Mouse (Mus musculus) right cerebral cortex, adult 2 months (tissue): Measurements from ENCODE around the gene Ispd.

Source experiments
- DNase-seq, 2 experiments: peaks; one replicate each; pipeline ENCODE4 v3.0.0; 2021 to 2022; ENCODE audit warnings: low spot score in 2 of 2

Gene Ispd

DNA sequence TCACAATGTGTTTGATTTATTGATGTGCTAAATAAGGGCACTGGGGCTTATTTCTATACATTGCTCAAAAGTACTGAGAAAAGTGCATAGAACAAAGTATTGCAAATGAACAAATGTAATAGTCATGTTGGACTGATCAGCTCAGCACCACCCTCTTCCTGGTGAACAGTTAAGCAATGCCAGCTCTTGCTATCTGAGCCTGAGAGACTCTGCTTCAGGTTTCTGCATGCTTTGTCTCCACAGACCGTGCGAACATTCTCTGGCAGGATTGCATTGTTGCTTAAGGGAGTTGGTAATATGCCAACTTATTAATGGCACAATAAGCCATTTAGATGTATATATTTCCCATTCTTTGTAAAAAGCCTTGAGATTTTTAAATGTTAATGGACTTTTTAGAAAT lies 182.9 kb downstream of the Ispd start:
- no peak for DNase-seq

DNA sequence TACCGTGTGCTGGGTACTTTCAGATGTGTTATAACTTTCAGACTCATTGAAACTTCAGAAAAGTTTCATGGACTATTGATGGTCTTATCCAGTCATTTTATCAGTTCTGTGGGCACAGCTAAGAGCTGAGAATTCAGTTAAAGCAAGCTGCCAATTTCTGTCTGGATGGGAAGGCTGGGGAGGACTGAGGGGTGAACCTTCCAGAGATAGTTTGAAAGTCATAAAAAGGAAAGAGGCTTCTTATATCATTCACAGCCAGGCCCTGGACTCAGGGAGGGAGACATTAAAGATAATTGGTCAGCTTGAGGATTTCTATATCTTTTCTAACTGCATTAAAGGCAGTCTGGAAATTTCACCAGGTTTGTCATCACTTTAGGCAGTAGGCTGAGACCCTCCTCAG lies 185.7 kb downstream of the Ispd start:
- no peak for DNase-seq

DNA sequence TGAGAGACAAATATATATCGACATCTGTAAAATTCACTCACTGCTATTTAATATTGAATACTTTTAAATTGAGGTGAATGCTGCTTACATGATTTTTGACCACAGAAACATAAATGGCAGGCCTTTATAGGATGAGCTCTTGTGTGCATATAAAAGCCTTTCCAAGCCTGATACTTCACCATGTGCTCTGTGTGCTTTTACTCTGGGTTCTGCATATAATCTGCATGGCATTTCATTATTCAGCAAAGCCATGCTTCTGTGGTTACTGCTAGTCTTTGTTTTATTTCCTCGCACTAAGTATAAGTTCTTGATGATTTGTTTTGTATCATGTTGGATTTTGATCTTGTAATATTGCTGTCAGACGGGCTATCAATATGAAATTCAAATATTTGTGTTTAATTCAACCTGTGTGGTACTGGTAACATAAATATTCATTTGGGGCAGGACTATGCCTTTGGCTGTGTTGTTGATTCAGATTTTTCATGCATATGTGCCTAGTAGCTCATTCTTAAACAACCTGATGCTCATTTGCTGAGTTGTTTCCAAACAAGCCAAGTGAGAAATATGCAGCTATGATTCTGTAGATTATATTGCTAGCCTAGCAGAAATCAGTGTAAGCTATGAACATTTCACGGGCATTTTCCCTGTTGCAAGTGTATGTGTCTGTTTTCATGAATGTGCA lies 189.3 kb downstream of the Ispd start:
- DNase-seq, result no peak

DNA sequence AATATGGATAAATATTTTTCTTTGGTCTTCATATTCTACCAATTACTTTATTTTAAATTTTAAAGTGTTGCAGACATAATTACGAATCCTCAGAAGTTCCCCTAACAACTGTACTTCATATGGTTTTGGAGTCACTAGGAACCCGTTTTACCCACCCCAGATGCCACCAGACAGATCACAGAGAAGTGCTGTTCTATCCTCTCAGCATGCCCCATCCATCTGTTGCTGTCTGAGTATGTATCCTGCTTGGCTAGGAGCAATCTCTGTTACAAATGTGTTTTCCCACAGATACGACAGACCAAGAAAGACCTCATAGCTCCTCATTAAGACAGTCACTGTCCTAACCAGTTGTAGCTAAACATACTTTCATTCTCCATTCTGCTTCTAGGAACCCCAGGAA lies 203.6 kb downstream of the Ispd start:
- DNase-seq, result no peak

DNA sequence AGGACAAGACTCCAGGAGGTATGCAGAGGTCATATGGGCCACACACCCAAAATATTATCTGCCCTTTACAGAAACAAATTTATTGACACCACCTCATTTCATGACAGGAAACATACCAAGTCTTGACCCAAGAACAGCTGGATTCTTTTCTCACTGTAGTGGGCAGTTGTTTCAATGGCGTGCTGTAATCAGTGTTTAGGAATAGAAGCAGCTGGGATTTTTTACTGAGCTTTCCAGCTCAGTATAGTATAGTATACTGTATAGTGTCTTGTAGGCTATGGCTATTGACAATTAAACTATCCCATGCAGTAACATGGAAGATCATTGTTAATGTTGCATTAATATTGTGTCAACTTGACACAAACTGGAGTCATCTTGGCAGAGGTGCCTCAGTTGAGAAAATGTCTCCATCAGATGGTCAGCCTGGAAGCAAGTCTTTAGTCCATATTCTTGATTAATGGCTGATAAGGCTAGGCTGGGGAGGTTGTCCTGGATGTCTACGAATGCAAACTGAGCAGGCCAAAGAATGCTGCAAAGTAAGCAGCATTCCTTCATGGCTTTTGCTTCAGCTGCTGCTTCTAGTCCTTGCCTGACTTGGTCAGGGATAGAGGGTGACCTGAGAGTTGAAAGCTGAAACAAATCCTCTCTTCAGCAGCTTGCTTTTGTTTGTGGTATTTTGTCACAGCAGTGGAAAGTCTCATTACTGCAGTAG lies 216.4 kb downstream of the Ispd start:
- DNase-seq, result no peak

DNA sequence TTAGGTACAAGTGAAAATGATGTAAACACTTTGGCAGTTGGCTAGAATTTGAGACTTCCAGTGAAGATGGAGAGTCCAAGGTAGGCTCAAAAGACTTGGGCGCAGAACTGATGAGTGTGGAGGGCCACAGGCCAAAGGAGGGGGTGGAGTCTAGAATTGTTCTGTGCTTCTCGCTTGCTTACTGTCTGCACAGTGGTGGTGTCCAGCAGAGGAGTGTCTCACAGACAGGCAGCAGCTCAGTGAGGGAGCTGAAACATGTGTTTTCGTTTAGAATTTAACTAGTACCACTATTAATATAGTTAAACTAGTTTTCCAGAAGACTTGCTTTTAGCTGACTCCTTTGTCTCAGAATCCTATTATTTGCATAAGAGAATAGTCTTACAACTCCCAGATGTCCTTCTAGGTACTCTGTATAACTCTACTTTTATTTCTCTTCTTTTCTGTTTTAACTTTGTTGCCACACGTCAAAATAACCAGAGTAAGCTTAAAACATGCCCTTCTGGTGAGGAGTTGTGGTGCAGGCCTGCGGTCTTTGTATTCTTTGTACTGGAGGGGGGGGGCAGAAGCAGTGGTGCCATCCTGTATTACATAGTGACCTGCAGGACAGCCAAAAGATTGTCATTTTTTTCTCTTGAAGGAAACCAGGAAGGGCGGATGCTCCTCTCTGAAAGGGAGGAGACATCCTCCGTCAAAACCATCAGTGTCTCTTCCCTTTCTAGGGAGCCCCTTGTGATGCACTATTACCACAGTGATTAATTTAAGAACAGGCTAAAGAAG lies 240.9 kb downstream of the Ispd start:
- DNase-seq, result no peak

DNA sequence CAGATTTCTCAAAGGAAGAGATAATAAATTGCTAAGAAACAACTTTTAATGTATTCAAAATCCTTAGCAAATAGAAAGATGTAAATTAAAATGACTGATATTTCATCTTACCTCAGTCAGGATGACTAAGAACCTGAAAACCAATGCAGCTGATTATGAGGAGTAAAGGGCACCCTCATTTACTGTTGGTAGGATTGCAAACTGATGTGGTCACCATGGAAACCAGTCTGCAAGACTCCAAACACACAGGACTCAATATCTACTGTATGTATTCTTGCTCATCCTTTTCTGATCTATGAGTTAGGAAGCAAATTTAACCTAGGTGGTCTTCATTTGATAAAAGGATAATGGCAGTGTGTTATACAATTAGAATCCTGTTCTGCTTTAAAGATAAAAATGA lies 246.0 kb downstream of the Ispd start:
- DNase-seq, result no peak

DNA sequence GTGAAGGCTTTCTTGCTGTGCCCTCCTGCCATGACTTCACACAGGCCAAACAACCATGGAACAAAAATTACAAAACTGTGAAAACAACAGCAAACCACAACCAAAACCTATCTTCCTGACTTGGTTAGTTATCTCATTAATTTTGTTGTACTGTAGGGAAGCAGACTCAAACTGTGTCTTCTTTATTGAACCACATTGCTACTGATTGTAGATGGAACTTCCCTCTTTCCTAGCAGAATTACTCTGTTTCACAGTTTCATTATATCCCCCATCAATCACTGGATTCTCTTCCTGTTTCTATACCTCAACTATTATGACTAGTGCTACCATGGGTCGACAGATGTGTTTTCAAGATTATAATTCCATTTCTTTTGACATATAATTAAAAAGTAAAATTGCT lies 251.2 kb downstream of the Ispd start:
- DNase-seq, result no peak

DNA sequence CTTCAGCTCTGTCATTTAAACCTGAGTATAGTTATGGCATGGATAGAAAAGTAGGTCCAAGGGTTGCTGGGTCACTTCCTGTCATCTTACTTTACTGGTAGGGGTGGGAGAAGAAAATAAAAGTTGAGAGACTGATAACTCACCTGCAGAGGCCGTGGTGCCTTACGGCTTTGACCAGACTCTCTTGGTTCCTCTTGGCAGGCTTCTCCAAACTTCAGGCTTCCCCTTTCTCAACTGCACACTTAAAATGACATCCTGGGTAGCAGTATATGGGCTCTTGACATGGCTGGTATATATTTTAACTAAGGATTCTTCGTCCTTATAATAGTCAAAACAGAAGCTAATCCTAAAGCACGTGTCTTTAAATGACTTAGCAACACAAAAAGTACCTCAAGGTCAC lies 266.3 kb downstream of the Ispd start:
- DNase-seq, result no peak

DNA sequence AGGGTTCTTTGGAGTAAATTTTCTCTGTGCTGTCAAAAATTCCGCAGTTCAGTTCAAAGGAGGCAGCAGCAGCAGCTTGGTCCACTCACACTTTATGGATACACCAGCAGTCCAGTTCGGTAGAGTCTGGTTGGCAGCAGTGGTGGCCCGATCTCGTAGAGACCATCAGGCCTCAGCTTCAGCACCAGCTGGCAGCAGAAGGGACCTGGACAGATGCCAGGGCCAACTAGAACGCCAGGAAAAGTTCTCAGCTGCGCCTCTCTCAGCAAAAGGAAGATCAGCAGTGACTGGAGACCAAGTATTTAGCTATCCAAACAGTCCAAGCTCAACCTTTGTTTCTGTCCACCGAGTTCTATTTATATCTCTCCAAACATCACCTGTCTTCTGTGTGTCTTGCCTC lies 281.2 kb downstream of the Ispd start:
- peak; percentile 10 to 35 for DNase-seq

DNA sequence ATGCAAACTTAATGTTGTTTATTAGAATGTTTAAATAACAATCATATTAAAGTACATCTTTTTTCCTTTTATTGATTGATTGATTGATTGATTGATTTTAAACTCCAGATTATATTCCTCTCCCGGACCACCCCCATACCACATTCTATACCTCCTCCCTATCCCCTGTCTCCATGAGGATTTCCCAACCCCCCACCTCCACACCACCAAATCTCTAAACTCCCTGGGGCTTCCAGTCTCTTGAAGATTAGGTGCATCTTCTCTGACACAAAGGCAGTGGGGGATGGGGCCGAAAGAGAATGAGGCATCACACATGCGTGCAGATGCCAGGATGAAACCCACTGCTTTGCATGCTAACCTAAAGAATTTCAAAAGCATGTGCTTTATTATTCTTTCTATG lies 283.5 kb downstream of the Ispd start:
- no peak for DNase-seq

DNA sequence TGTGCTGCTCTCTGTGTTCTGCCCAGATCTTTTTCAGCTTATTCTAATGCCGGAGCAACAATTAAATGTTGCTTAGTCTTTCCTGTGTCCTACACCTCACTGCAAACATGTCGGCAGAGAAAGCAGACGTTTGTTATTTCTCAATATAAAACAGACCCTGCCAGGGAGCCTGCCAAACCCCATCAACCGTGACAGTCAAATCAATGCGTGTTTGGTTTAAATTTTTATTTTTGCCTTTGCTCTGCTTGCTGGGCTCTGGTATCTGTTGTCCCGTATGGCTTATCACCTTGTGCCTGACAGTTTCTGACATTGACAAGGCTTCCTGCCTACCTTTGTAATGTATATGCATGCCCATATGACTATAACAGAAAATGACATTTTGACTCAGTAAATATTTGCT lies 285.5 kb downstream of the Ispd start:
- no peak for DNase-seq

DNA sequence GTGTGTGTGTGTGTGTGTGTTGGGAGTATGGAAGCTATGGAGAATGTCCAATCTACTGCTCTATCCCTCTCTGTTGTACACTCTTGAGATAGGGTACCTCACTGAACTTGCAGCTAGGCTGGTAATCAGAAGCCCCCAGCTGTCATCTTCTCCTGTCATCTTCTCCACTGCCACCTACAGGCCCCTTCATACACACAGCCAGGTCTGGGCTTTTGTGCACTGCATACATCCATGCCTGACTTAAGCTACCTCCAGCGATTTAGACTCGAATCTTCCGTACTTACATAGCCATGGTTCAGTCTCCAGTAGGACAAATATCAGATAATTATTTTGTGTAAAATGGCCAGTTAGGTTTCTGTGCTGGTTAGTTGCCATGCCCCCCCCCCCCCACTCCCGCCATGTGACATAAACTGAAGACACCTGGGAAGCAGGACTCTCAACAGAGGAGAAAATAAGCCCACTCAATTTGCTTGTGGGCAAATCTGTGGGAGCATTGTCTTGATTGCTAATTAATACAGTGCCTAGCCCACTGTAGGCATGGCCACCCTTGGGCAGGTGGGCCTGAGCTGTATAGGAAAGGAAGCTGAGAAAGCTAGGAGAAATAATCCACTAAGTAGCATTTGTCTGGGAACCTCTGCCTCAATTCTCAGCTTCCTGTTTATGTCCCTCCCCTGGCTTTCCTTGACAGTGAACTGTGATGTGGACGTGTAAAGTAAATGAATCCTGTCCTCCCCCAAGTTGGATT lies 289.1 kb downstream of the Ispd start:
- DNase-seq, result no peak

DNA sequence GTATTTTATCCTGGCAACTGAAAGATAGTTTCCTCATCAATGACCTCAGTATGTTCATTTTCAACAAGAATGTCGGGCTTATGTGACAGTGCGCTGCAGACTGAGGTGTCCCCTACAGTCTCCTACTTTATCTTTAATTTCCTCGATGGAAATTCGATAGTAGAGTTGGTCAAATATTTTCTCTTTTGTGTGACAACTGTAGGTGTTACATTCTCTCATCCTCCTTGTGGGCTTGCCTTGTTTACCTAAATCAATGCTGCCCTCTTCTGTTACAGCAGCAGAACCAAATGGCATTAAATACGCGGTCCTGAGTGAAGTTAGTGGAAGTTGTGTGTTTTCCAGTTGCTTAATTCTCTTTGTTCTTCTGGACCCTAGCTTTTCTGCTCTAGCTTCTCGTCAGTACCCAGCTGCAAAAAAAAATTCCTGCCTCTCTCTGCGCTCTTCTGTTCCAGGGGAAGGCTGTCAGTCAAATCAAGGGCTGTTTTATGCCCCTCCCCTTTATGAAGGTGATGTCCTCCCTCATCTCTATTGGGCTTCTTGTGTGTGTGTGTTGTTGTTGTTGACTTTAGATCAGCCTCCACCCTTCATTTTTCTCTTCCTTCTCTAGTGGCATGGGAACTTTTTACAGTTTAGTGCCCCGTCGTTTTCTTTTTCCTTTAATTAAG lies 289.8 kb downstream of the Ispd start:
- peak; percentile 16 to 18 for DNase-seq

DNA sequence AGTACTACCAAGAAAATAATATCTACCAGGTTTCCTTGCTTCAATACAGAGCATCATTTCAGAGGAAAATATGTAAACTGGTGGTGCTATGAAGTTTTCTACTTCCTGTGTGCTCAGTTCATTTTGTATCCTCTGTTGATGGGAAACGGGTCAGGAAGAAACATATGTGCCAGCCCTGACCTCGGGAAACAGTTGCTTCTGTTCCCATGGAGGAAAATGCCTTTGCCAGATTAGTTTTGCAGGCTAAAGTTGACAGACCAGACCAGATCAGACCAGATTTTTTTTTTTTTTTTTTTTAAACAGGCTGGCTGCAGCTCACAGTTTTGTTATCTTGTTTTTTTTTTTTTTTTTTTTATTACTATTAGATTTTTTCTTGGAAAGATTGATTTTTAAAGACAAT lies 293.2 kb downstream of the Ispd start:
- DNase-seq, result no peak

DNA sequence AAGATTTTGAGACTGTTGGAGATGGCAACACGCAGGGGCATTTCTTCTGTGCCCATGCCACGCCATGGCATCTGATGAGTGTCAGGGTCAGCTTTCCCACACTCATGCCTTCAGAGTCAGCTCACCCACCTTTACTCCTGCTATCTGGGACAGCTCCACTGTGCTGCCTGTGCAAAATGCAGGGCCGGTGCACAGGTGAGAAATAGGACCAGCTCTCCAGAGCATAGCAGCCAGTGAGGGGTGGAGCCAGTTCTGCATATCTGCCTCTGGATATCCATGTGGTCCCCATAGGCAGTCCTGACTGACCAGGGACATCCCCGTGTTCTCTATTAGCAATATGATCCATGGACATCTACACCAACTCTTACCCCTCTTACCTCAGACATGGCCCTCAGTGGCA lies 297.0 kb downstream of the Ispd start:
- no peak for DNase-seq

DNA sequence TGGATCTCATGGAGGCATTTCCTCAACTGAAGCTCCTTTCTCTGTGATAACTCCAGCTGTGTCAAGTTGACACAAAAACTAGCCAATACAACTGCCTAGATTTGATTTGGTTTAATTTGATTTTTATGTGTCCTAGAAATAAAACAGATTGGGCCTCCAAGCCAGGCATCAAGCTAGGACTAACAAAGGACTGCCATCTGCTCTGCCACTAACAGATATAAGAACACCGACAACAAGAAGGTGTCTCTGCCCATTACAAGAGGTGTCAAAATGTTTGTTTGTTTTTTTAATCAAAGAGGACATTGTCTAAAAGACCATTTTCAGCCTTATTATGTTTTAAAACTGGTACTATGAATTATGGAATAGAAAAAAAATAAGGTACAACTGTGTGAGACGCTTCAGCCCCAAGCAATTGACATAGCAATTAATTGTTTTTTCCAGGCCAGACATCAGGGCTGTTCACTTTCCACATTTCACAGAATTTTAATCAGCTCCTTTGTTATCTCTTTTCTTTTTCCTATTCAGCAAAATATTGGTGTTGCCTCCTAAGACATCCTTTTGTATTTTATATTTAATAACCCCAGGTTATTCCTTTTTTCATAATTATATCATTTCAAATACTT lies 299.7 kb downstream of the Ispd start:
- no peak for DNase-seq

DNA sequence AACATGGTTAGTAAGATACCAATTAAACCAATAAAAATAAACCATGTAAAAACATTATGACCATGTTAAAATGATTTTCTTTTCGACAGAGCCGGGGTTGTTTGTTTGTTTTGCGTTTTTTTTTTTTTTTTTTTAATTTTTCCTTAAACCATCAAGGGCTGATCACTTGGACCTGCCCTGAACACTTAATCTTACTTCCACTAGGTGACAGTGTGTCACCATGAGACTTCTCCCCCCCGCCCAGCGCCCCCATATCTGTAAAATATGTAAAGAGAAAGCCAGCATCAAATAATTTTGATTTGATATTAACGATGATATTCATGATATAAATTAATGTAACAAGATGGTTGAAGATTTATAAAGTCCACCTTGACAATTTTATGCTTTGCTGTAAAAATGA lies 300.5 kb downstream of the Ispd start:
- DNase-seq, result no peak

DNA sequence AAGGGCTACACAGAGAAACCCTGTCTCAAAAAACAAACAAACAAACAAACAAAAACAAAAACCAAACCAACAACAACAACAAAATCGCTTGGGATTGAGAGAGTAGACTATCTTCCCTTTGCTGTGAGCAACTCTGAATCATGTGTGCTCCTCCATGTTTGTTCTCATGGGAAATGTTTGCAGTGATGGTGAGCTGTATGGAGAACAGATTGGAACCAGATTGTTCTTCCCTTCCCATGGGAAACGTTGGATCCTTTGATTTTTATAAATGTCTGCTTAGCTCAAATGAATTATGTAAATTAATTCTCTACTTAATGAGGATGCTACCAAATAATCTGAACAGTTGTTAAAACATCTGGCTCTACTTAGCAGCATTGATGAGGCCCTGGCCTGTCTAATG lies 312.8 kb downstream of the Ispd start:
- DNase-seq, result no peak

DNA sequence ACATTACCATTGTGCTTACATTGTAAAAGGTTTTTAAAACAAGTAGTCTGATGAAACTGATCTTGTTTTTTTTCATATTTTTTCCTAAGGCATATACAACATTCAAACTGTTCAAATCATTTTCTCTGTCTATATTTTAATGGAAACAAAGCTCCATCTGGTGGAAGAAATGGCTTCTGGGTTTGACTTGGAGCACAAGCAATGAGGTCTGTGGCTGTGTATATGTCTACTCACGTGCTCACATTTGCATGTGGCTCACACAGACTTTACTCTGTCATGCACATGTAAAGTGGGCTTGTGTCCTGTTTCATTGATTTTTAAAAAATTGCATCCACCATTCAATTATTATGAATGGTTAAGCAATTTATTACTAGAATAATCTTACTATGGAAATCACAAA lies 323.1 kb downstream of the Ispd start:
- no peak for DNase-seq

DNA sequence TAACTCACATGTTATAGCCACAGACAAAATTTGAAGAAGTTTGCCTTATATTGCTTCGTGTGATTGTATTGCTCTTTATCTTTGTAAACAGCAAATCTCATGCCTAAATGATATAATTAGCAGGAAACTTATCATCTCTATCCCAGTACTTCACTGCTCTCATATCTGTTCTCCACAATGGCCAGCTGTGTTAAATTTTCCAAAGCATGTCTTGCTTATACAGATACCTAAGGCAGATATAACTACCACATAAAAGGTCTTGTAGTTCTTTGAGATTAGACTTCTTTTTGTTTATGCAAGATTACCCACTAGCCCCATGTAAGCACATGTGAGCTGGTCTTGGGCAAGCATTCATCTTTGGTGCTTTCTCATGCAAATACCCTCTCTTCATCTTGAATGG lies 327.6 kb downstream of the Ispd start:
- no peak for DNase-seq
